Mouse (Mus musculus) spleen, adult 2 months (tissue): ENCODE data around the gene Rps3a1.

Experiments used
- CTCF ChIP-seq: fragments of 200-500 bp; IDR thresholded peaks from 2 replicates; pipeline ENCODE4 v1.5.1; 2011; ENCODE audit warnings: mild to moderate bottlenecking, inconsistent platforms; ENCODE audit not compliant: insufficient read depth, insufficient read length, insufficient replicate concordance; ENCODE audit errors: extremely low read depth
- POLR2A ChIP-seq: fragments of 200-500 bp; IDR thresholded peaks from 2 replicates; pipeline ENCODE4 v1.6.1; 2011; ENCODE audit warnings: low read depth, low read length, inconsistent platforms

DNA sequence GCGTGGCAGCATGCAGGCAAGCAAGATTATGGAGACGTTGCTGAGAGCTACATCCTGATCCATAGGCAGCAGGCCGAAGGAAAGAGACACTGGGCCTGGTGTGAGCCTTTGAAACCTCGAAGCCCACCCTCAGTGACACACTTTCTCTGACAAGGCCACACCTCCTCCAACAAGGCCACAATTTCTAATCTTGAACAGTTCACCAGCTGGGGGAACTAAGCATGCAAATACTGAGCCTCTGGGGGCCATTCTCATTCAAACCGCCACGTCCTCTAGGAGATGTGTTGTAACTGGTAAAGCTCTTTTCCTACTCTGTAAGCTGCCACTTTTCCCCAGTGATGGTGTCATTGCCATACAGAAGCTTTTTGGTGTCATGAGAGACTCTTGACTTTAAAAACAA is 6.6 kb upstream of the Rps3a1 start:
- no peak for TF ChIP-seq POLR2A
- no peak for TF ChIP-seq CTCF
